Mouse (Mus musculus) CH12.LX (cell line): Measurements from ENCODE around the gene Limk2. TPM values are rescaled to one million over a fixed set of nuclear protein-coding genes. Genes with fewer than 3 reads are reported as not detected.

Experiments
- DNase-seq: peaks from one replicate; pipeline ENCODE4 v3.0.0-alpha.2; 2013; ENCODE audit errors: extremely low read depth
- H3K27ac ChIP-seq: 2 replicates; pipeline ENCODE4 v1.5.1; 2012; ENCODE audit warnings: low read depth, mild to moderate bottlenecking, control low read depth, moderate library complexity; ENCODE audit not compliant: insufficient read depth
- H3K27me3 ChIP-seq: replicated peaks from 2 replicates; pipeline ENCODE3; 2012; ENCODE audit warnings: inconsistent platforms
- H3K36me3 ChIP-seq, 2 experiments: replicated peaks in 1 of 2; 2 replicates each; pipeline versions ENCODE3 to v1.6.1; 2012; ENCODE audit warnings: inconsistent platforms in 1 of 2, low read length in 1 of 2, mild to moderate bottlenecking in 1 of 2, mixed read lengths in 1 of 2, moderate library complexity in 1 of 2; ENCODE audit not compliant: control insufficient read depth in 1 of 2, insufficient read depth in 1 of 2
- H3K4me1 ChIP-seq, 2 experiments: 2 replicates each; pipeline ENCODE4 v1.6.1; 2012; ENCODE audit warnings: inconsistent platforms in 1 of 2, moderate library complexity in 1 of 2; ENCODE audit not compliant: insufficient read depth in 2 of 2, control insufficient read depth in 1 of 2
- H3K4me2 ChIP-seq: 2 replicates; pipeline ENCODE4 v1.6.1; 2012; ENCODE audit warnings: low read depth, mild to moderate bottlenecking, control low read depth; ENCODE audit not compliant: poor library complexity, insufficient read depth, severe bottlenecking
- H3K4me3 ChIP-seq, 3 experiments: fragments of 150-350 bp in 1 of 3; sonication (generic) in 1 of 3; replicated peaks in 1 of 3; 2 replicates each; pipeline versions ENCODE3 to v1.5.1; 2011 to 2012; ENCODE audit warnings: low read depth in 2 of 3, low read length in 2 of 3, mild to moderate bottlenecking in 2 of 3, moderate library complexity in 2 of 3, control low read depth in 1 of 3, improper control_type of control experiment in 1 of 3, inconsistent platforms in 1 of 3, mixed read lengths in 1 of 3; ENCODE audit not compliant: poor library complexity in 1 of 3
- H3K79me2 ChIP-seq: replicated peaks from 2 replicates; pipeline ENCODE4 v1.6.1; 2012; ENCODE audit warnings: mild to moderate bottlenecking, moderate library complexity; ENCODE audit not compliant: control insufficient read depth, poor library complexity, insufficient read depth, severe bottlenecking; ENCODE audit errors: extremely low read depth
- H3K9ac ChIP-seq: 2 replicates; pipeline ENCODE4 v1.6.1; 2012; ENCODE audit warnings: low read depth, mild to moderate bottlenecking, control low read depth, moderate library complexity; ENCODE audit not compliant: insufficient read depth
- H3K9me3 ChIP-seq: replicated peaks from 2 replicates; pipeline ENCODE3; 2012; ENCODE audit warnings: low read length, inconsistent platforms, mixed read lengths
- BHLHE40 ChIP-seq: IDR thresholded peaks from 2 replicates; pipeline ENCODE4 v1.6.1; 2011; ENCODE audit warnings: mild to moderate bottlenecking, low read depth, low read length, improper control_type of control experiment
- CHD1 ChIP-seq: IDR thresholded peaks from 2 replicates; pipeline ENCODE4 v1.6.1; 2012; ENCODE audit warnings: low read depth, low read length, improper control_type of control experiment, inconsistent platforms
- CHD2 ChIP-seq: IDR thresholded peaks from 2 replicates; pipeline ENCODE4 v1.6.1; 2011; ENCODE audit warnings: low read length, improper control_type of control experiment
- CTCF ChIP-seq, 2 experiments: IDR thresholded peaks in 1 of 2; conservative IDR thresholded peaks in 1 of 2; 2 replicates each; pipeline ENCODE4 v1.5.1; 2011 to 2012; ENCODE audit warnings: low read depth in 2 of 2, low read length in 2 of 2, improper control_type of control experiment in 1 of 2, inconsistent platforms in 1 of 2, mild to moderate bottlenecking in 1 of 2, moderate library complexity in 1 of 2
- EP300 ChIP-seq: IDR thresholded peaks from 2 replicates; pipeline ENCODE4 v1.6.1; 2011; ENCODE audit warnings: low read length, improper control_type of control experiment
- ETS1 ChIP-seq: conservative IDR thresholded peaks from 2 replicates; pipeline ENCODE4 v1.6.1; 2012; ENCODE audit warnings: low read depth, mild to moderate bottlenecking, inconsistent platforms, low read length, improper control_type of control experiment, moderate library complexity
- GABPA ChIP-seq: IDR thresholded peaks from 2 replicates; pipeline ENCODE4 v1.6.1; 2012; ENCODE audit warnings: low read depth, low read length, improper control_type of control experiment, inconsistent platforms; ENCODE audit not compliant: insufficient replicate concordance
- HCFC1 ChIP-seq: IDR thresholded peaks from 2 replicates; pipeline ENCODE4 v1.6.1; 2012; ENCODE audit warnings: low read depth, mild to moderate bottlenecking, inconsistent platforms, low read length, improper control_type of control experiment
- IRF4 ChIP-seq: IDR thresholded peaks from 2 replicates; pipeline ENCODE4 v1.6.1; 2014; ENCODE audit warnings: low read depth, mild to moderate bottlenecking, inconsistent platforms, low read length, improper control_type of control experiment
- JUN ChIP-seq: IDR thresholded peaks from 2 replicates; pipeline ENCODE4 v1.6.1; 2011; ENCODE audit warnings: low read depth, mild to moderate bottlenecking, low read length, improper control_type of control experiment, moderate library complexity; ENCODE audit not compliant: insufficient read depth
- JUND ChIP-seq: conservative IDR thresholded peaks from 2 replicates; pipeline ENCODE4 v1.6.1; 2011; ENCODE audit warnings: low read depth, low read length, improper control_type of control experiment
- KAT2A ChIP-seq: IDR thresholded peaks from 2 replicates; pipeline ENCODE4 v1.6.1; 2012; ENCODE audit warnings: low read length, improper control_type of control experiment, inconsistent platforms; ENCODE audit not compliant: insufficient replicate concordance
- MAFK ChIP-seq: IDR thresholded peaks from 2 replicates; pipeline ENCODE4 v1.6.1; 2011; ENCODE audit warnings: low read length, improper control_type of control experiment; ENCODE audit not compliant: insufficient replicate concordance
- MAX ChIP-seq: IDR thresholded peaks from 2 replicates; pipeline ENCODE4 v1.6.1; 2011; ENCODE audit warnings: low read length, improper control_type of control experiment
- MEF2A ChIP-seq: IDR thresholded peaks from 2 replicates; pipeline ENCODE4 v1.6.1; 2014; ENCODE audit warnings: low read depth, mild to moderate bottlenecking, inconsistent platforms, low read length, improper control_type of control experiment, borderline replicate concordance
- MXI1 ChIP-seq: IDR thresholded peaks from 2 replicates; pipeline ENCODE4 v1.6.1; 2011; ENCODE audit warnings: mild to moderate bottlenecking, low read depth, low read length, improper control_type of control experiment
- MYC ChIP-seq: IDR thresholded peaks from 2 replicates; pipeline ENCODE4 v1.6.1; 2011; ENCODE audit warnings: low read depth, mild to moderate bottlenecking, improper control_type of control experiment, low read length
- NELFE ChIP-seq: IDR thresholded peaks from 2 replicates; pipeline ENCODE4 v1.6.1; 2011; ENCODE audit warnings: low read depth, low read length, improper control_type of control experiment
- NRF1 ChIP-seq: IDR thresholded peaks from 2 replicates; pipeline ENCODE4 v1.6.1; 2014; ENCODE audit warnings: low read depth, mild to moderate bottlenecking, inconsistent platforms, low read length, improper control_type of control experiment, moderate library complexity
- PAX5 ChIP-seq: IDR thresholded peaks from 2 replicates; pipeline ENCODE4 v1.6.1; 2012; ENCODE audit warnings: low read length, inconsistent platforms, mixed read lengths
- POLR2A ChIP-seq: IDR thresholded peaks from 2 replicates; pipeline ENCODE4 v1.6.1; 2011; ENCODE audit warnings: low read depth, mild to moderate bottlenecking, improper control_type of control experiment, low read length
- POLR2AphosphoS2 ChIP-seq: IDR thresholded peaks from 2 replicates; pipeline ENCODE4 v1.6.1; 2011; ENCODE audit warnings: low read depth, low read length, improper control_type of control experiment
- RAD21 ChIP-seq: IDR thresholded peaks from 2 replicates; pipeline ENCODE4 v1.6.1; 2011; ENCODE audit warnings: low read depth, mild to moderate bottlenecking, low read length, improper control_type of control experiment, moderate library complexity
- RCOR1 ChIP-seq: conservative IDR thresholded peaks from 2 replicates; pipeline ENCODE4 v1.6.1; 2012; ENCODE audit warnings: low read depth, mild to moderate bottlenecking, inconsistent platforms, low read length, improper control_type of control experiment
- SIN3A ChIP-seq: IDR thresholded peaks from 2 replicates; pipeline ENCODE4 v1.6.1; 2012; ENCODE audit warnings: low read length, improper control_type of control experiment, inconsistent platforms
- SMC3 ChIP-seq: IDR thresholded peaks from 2 replicates; pipeline ENCODE4 v1.6.1; 2011; ENCODE audit warnings: low read depth, low read length, improper control_type of control experiment
- TBP ChIP-seq: conservative IDR thresholded peaks from 2 replicates; pipeline ENCODE4 v1.6.1; 2011; ENCODE audit warnings: low read depth, low read length, improper control_type of control experiment
- TCF12 ChIP-seq: IDR thresholded peaks from 2 replicates; pipeline ENCODE4 v1.6.1; 2014; ENCODE audit warnings: low read depth, mild to moderate bottlenecking, inconsistent platforms, low read length, improper control_type of control experiment
- UBTF ChIP-seq: IDR thresholded peaks from 2 replicates; pipeline ENCODE4 v1.6.1; 2012; ENCODE audit warnings: low read depth, mild to moderate bottlenecking, inconsistent platforms, low read length, improper control_type of control experiment, moderate library complexity
- USF1 ChIP-seq: IDR thresholded peaks from 2 replicates; pipeline ENCODE4 v1.6.1; 2014; ENCODE audit warnings: low read depth, mild to moderate bottlenecking, inconsistent platforms, low read length, improper control_type of control experiment
- USF2 ChIP-seq: conservative IDR thresholded peaks from 2 replicates; pipeline ENCODE4 v1.6.1; 2011; ENCODE audit warnings: low read depth, low read length, improper control_type of control experiment
- ZKSCAN1 ChIP-seq: IDR thresholded peaks from 2 replicates; pipeline ENCODE4 v1.6.1; 2012; ENCODE audit warnings: low read depth, inconsistent platforms, low read length, improper control_type of control experiment, borderline replicate concordance
- ZNF384 ChIP-seq: IDR thresholded peaks from 2 replicates; pipeline ENCODE4 v1.6.1; 2012; ENCODE audit warnings: low read depth, low read length, improper control_type of control experiment, inconsistent platforms
- dilution Hi-C: fragments of 300-500 bp; cut with MboI; formaldehyde crosslinking; loops from 2 replicates; pipeline ENCODE4 v1.14.3; 2020; ENCODE audit warnings: low sequenced_read_pairs; ENCODE audit not compliant: extremely low pct_unique_long_range_greater_than_20kb, extremely low pct_ligation_motif_present
- in situ Hi-C: fragments of 300-500 bp; cut with MboI; formaldehyde crosslinking; loops from 3 replicates; pipeline ENCODE4 v1.14.3; 2019; ENCODE audit warnings: low sequenced_read_pairs, low pct_ligation_motif_present, low pct_unique_long_range_greater_than_20kb, mixed read lengths
- polyA plus RNA-seq: library from polyadenylated mRNA; unstranded; fragments of >175 nt; gene quantifications from 2 replicates; pipeline ENCODE4 v1.2.1, GENCODE M21; 2012; ENCODE audit warnings: low read depth; ENCODE audit not compliant: insufficient read length
- total RNA-seq, 2 experiments: library from RNA; depleted of rRNA; stranded (reverse); fragments of 300-350 nt in 1 of 2; fragments of >200 nt in 1 of 2; gene quantifications; 2 replicates each; pipeline ENCODE4 v1.2.3; 2012 to 2014

Limk2 gene
- total and polyA plus RNA-seq, 3 experiments: 41.5 to 64.0 (median 46.1) TPM

DNA sequence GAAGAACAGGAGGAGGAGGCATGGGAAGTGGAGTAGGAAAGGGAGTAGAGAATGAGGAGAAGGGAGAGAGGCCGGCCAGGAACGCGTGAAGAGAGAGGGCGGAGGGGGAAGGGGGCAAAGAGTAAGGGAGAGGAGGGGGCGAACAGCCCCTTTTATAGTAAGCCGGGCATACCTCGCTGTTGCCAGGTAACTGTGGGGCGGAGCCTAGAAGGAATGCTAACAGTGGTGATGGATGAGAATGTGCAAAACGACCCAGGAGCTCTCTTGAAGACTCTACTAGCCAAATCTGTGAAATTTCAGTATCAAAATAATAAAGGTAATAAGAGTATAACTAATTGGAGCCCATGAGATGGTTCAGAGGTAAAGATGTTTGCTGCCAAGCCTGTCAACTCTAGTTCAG lies 43.8 kb upstream of the Limk2 start:
- H3K79me2 ChIP-seq: peaks cover 31% of the 10 kb centered on the region
- dilution Hi-C loops (no loop called here), in situ Hi-C loops (no loop called here)
- no peak for TF ChIP-seq JUND
- TF ChIP-seq USF2: no peak
- no peak for TF ChIP-seq MAFK
- no peak for TF ChIP-seq SIN3A
- H3K27ac ChIP-seq: peak overlapping the region; percentile 10; the same call in 1 of the 2 replicates
- H3K36me3 ChIP-seq: peaks cover 4 to 38% of the 10 kb centered on the region in 2 experiments
- peak overlapping the region; percentile 66 to 88 (median 87) for H3K4me3 ChIP-seq
- H3K27me3 ChIP-seq: no peaks in the 10 kb centered on the region
- H3K4me1 ChIP-seq: peaks cover 3 to 27% of the 10 kb centered on the region in 2 experiments
- H3K9me3 ChIP-seq: no peaks in the 10 kb centered on the region
- H3K9ac ChIP-seq: peak overlapping the region; percentile 86
- peak overlapping the region; percentile 90 for H3K4me2 ChIP-seq
- peak; percentile 35 for DNase-seq

DNA sequence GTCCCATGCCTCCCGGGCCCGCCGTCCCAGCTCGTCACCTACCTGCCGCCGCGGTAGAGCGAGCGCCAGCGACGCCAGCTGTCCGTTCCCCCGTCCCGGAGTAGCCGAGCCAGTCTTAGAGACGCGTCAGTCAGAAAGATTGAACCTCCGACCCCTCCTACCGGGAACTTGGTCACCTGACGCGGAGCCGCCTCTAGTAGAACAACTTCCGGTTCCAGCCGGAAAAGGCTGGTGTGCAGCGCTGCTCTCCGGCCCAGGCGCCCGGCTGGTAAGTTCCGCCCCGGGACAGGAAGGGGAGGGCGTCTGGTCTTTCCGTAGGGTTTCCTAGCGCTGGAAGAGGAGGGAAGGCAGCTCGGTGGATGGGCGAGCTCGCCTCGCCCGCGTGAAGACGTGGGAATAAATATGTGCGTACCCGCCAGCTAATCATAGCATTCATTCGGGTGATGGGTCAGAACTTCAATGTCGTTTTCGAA lies 43.2 kb upstream of the Limk2 start, which contains the start of gene Rnf185:
TSS of gene Rnf185 (minus strand) at position 197 of the 473 bp plus-strand sequence.
- dilution Hi-C loops: no loop called here
- Histone ChIP-seq H3K27ac (peak within 1 kb of the TSS; percentile 42), H3K4me1 (peaks cover 3 to 29% of the 10 kb centered on the region in 2 experiments), H3K9me3 (no peaks in the 10 kb centered on the region), H3K9ac (peak within 1 kb of the TSS; percentile 88), H3K27me3 (no peaks in the 10 kb centered on the region), H3K4me2 (peak within 1 kb of the TSS; percentile 99), H3K79me2 (peaks cover 36% of the 10 kb centered on the region), H3K36me3 (peaks cover 6 to 37% of the 10 kb centered on the region in 2 experiments), H3K4me3 (peak within 1 kb of the TSS; percentile 66 to 88 (median 87))
- in situ Hi-C loops: no loop called here
- DNase-seq: peak; percentile 98
- TF ChIP-seq USF1: peak; percentile 97
- TF ChIP-seq MAX: peak; percentile 84
- TF ChIP-seq JUND: no peak
- no peak; the same call in 1 of the 2 replicates for TF ChIP-seq ZNF384
- TF ChIP-seq ZKSCAN1: no peak
- TF ChIP-seq RAD21: no peak
- TF ChIP-seq SIN3A: peak; percentile 95
- TF ChIP-seq TBP: peak; percentile 74
- TF ChIP-seq GABPA: peak; percentile 17; the same call in 1 of the 2 replicates
- TF ChIP-seq MXI1: peak; percentile 79; the same call in 1 of the 2 replicates
- peak; percentile 81; the same call in 1 of the 2 replicates for TF ChIP-seq MEF2A
- peak; percentile 87; the same call in 1 of the 2 replicates for TF ChIP-seq CHD1
- no peak for TF ChIP-seq EP300
- TF ChIP-seq SMC3: no peak
- peak; percentile 97 for TF ChIP-seq POLR2A
- TF ChIP-seq RCOR1: 0 out of 2 replicates have a peak, but pooled peaks have one; percentile 44
- peak; percentile 93 for TF ChIP-seq HCFC1
- no peak for TF ChIP-seq CHD2
- no peak; the same call in none of the 2 replicates for TF ChIP-seq ETS1
- peak; percentile 79 for TF ChIP-seq IRF4
- no peak for TF ChIP-seq JUN
- TF ChIP-seq UBTF: peak; percentile 92
- TF ChIP-seq MYC: 0 out of 2 replicates have a peak, but pooled peaks have one; percentile 52
- TF ChIP-seq POLR2AphosphoS2: peak; percentile 66; the same call in 1 of the 2 replicates
- peak; percentile 95 for TF ChIP-seq NELFE
- peak; percentile 86; the same call in 1 of the 2 replicates for TF ChIP-seq KAT2A
- TF ChIP-seq CTCF (conservative IDR thresholded peaks at IDR 0.05 in 1 of 2, IDR thresholded peaks at IDR 0.05 in 1 of 2; ENCODE audit: low read depth in 2 of 2, low read length in 2 of 2): no peak
- TF ChIP-seq PAX5: no peak
- TF ChIP-seq BHLHE40: peak; percentile 93
- peak; percentile 90 for TF ChIP-seq TCF12
- peak; percentile 59 for TF ChIP-seq NRF1
